Mouse (Mus musculus): ENCODE results near the gene Polg2. TPM values are rescaled to one million over a fixed set of nuclear protein-coding genes. Genes with fewer than 3 reads are reported as not detected.
"Not testable (repeated sequence)": the region's sequence is repeated elsewhere in the genome, so short reads cannot be mapped to it uniquely, and the experiment has no call there.

Gene Polg2
- polyA plus RNA-seq, 1 experiment from 2014 or later = 10.4 TPM

- Histone ChIP-seq H3K27me3 (no peaks in the 10 kb centered on the region), H3K4me3 (peak overlapping the region; percentile 97), H3K4me2 (replicated peaks) (peak overlapping the region; percentile 72), H3K36me3 (peaks cover 43% of the 10 kb centered on the region), H3K9me3 (no peaks in the 10 kb centered on the region), H3K9ac (replicated peaks) (peak overlapping the region; percentile 99), H3K4me1 (peaks cover 25% of the 10 kb centered on the region), H3K27ac (replicated peaks) (peak overlapping the region; percentile 98)
- WGBS = under 1% methylated on average over 70 of the region's 79 CpGs
- ATAC-seq (ENCODE audit: low FRiP score, low read depth) = peak; percentile 69
These were observed 8.9 kb upstream of the Polg2 start for GRCm38 (mm10) chr11:106788026-106788774.

DNA sequence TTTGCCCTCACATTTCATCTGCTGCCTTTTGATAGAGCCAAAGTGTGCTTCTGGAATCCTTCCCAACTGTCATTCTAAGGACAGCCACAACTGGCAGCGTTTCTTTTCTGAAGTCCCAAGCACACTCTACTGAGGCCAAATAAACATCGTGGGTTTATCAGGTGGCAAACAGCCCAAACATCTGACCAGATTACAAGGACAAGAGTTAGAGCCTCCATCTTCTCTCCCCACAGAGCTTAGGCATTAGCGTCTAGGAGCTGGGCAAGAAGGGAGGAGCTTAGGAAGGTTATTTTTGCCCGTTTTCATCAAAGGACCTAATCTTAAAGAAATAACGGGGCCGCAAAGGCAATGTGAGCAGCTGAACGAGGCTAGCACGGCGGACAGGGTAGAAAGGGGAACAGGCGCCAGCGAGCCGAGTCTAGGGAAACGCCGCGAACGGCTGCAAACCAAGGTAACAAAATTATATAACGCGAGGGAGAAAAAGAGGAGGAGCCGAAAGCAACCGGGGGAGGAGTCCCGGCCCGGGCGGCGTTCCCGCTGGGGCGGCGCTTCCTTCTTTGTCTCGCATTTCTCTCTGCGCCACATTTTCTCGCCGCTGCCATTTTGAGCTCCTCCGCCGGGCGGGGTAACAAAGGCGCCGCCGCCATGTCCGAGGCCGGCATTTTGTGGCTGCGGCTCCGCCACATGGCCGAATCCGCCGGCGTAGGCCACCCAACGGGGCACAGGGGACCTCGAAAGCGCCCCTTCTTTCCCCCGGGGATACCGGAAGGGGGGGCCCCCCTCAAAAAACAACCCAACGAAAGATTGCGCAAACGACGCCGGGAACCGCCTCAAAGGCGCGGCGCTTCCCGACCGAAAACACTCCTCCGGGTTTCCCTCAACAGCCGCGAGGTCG, 8.0 kb upstream of the Polg2 start:
- ATAC-seq (ENCODE audit: low FRiP score, low read depth) = no peak
- Histone ChIP-seq H3K27me3 (no peaks in the 10 kb centered on the region), H3K4me1 (peaks cover 25% of the 10 kb centered on the region), H3K27ac (replicated peaks) (peak overlapping the region; percentile 98), H3K9ac (replicated peaks) (peak overlapping the region; percentile 99), H3K4me2 (replicated peaks) (peak overlapping the region; percentile 78), H3K4me3 (peak overlapping the region; percentile 97), H3K36me3 (peaks cover 42% of the 10 kb centered on the region), H3K9me3 (no peaks in the 10 kb centered on the region)
- WGBS = under 1% methylated on average over 65 of the region's 65 CpGs

- ATAC-seq (ENCODE audit: low FRiP score, low read depth) = no peak
- H3K27ac ChIP-seq (replicated peaks) = no peak overlapping the region
- H3K4me2 ChIP-seq (replicated peaks) = no peak overlapping the region
- peaks cover 20% of the 10 kb centered on the region for H3K4me1 ChIP-seq
- WGBS = 90% methylated on average over 1 of the region's 1 CpGs
- H3K9ac ChIP-seq (replicated peaks) = no peak overlapping the region
- H3K9me3 ChIP-seq = no peaks in the 10 kb centered on the region
- H3K4me3 ChIP-seq = 0 out of 2 replicates have a peak overlapping the region, but pooled peaks have one; percentile 8
- H3K27me3 ChIP-seq = no peaks in the 10 kb centered on the region
- peaks cover 64% of the 10 kb centered on the region for H3K36me3 ChIP-seq
These were observed 5.7 kb upstream of the Polg2 start for GRCm38 (mm10) chr11:106785043-106785442.

GRCm38 (mm10) chr11:106784476-106784875, 5.1 kb upstream of the Polg2 start:
- Histone ChIP-seq H3K9ac (replicated peaks) (no peak overlapping the region), H3K4me3 (no peak overlapping the region), H3K27me3 (no peaks in the 10 kb centered on the region), H3K4me2 (replicated peaks) (no peak overlapping the region), H3K27ac (replicated peaks) (no peak overlapping the region), H3K36me3 (peaks cover 65% of the 10 kb centered on the region), H3K9me3 (no peaks in the 10 kb centered on the region), H3K4me1 (peaks cover 20% of the 10 kb centered on the region)
- no peak for ATAC-seq (ENCODE audit: low FRiP score, low read depth)
- 93% methylated on average over 2 of the region's 2 CpGs for WGBS

DNA sequence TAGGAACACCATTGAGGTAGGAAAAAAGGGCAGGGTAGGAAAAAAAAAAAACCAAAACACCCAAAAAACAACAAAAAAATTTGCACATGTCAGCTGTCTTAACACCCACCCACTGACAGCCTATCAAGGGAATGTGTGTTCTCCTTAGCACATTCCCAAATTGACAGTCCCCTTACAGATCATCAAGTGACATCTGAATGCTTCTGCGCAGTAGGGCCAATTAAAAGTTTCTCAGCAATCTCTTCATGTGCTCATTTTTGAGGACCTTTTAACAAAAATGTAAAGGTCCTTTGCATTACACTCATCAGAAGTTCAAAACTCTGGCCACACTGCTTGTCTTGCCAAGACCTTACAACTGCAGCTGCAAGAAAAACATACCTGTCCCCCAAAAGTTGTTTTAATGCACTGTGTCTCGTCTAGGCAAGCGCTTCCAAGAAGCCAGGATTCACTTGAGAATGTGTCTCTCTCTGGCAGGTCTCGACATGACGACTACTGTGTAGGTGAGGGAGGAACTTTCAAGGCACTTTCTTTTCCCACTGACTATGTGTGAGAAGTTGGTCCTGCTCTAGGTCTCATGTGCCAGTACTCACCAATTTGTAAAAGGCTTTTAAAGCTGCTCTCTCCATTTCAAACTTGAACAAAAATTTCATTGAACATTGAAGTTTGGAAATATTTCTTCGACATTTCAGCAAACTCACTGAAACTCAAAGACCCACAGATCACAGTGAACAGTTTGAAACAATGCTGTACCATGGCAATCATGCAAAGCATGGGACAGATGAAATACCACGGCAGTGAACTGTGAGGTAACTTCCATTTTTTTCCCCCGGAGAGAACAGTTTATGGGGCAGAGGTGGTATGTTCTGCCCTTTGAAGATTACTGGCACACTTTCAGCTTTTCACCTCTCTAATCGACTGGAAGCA, 3.8 kb upstream of the Polg2 start:
- Histone ChIP-seq H3K27me3 (no peaks in the 10 kb centered on the region), H3K27ac (replicated peaks) (no peak overlapping the region), H3K4me3 (no peak overlapping the region), H3K9me3 (no peaks in the 10 kb centered on the region), H3K4me2 (replicated peaks) (no peak overlapping the region), H3K36me3 (peaks cover 65% of the 10 kb centered on the region), H3K4me1 (peaks cover 20% of the 10 kb centered on the region), H3K9ac (replicated peaks) (no peak overlapping the region)
- no peak for ATAC-seq (ENCODE audit: low FRiP score, low read depth)
- 89% methylated on average over 9 of the region's 9 CpGs for WGBS

DNA sequence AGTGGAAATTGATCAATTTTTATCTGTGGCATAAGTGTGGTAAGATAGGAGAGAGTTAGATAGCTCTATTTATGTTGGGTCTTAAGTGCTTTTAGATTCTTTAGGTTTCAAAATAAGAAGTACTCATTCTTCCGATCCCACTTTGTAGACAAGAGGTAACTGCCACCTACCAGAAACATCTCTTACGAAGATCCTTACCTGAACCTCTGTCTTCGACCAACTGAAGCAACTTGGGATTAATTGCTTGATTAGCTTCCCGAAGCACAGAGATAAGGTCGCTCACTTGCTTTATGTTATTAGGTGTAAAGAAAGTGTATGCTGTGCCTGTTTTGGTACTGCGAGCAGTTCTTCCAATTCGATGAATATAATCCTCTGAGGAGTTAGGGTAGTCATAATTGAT, 2.9 kb upstream of the Polg2 start:
- H3K4me3 ChIP-seq; H3K4me2 ChIP-seq (replicated peaks); ATAC-seq (ENCODE audit: low FRiP score, low read depth); H3K27ac ChIP-seq (replicated peaks); H3K9ac ChIP-seq (replicated peaks); H3K27me3 ChIP-seq; H3K9me3 ChIP-seq: not testable (repeated sequence)
- peaks cover 22% of the 10 kb centered on the region for H3K4me1 ChIP-seq
- WGBS = 90% methylated on average over 7 of the region's 7 CpGs
- peaks cover 65% of the 10 kb centered on the region for H3K36me3 ChIP-seq

DNA sequence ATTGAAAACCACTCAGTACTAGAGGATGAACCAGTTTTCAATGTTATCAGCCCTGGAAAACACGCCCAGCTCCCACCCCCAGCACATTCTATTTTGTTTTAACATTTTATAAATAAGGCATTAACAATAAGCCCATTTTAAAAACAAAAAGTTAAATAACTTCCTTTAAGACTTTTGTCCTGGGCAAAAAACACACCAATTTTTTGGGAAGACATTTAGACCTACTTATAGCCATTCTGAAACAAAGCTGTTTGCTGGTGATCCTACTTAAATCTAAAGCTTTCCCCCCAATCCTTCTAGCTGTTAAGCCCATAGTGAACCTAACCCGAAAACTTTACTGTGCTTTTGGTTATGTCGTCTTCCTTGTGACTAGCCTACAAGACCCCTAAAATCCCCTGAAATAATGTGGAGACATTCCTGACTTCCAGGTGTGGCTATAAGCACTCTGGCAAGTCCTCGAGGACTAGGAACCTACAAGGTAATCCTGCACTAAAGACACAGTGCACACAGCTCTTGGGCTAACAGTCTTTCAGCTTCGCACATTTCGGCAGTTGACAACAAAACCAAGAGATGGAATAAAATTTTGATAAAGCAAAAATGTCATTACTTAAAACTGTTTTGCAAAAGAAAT, 1.4 kb upstream of the Polg2 start:
- no peak for ATAC-seq (ENCODE audit: low FRiP score, low read depth)
- 79% methylated on average over 6 of the region's 6 CpGs for WGBS
- no peaks in the 10 kb centered on the region for H3K9me3 ChIP-seq

DNA sequence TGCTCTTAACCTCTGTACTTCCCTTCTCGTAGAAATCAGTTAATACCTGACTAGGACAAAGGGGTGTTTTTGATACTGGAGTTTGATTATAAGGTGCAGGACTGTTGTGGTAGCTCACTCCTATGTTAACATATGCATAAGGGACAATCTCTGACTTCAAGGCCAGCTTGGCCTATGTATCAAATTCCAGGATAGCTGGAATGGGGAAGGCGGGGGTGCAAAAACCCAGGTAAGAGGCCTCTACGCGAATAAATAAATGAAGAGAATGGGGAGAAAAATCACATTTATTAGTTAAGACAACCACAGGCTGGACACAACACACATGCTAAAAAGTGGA, 720 bp upstream of the Polg2 start:
- no peak overlapping the region for H3K9ac ChIP-seq (replicated peaks)
- H3K4me2 ChIP-seq (replicated peaks) = peak overlapping the region; percentile 90; the same call in 1 of the 2 replicates
- 63% methylated on average over 4 of the region's 4 CpGs for WGBS
- H3K9me3 ChIP-seq = no peaks in the 10 kb centered on the region
- ATAC-seq (ENCODE audit: low FRiP score, low read depth) = no peak
- H3K4me3 ChIP-seq = no peak overlapping the region
- H3K27ac ChIP-seq (replicated peaks) = peak overlapping the region; percentile 87
- H3K4me1 ChIP-seq = peaks cover 10% of the 10 kb centered on the region; the same call in 1 of the 2 replicates
- no peaks in the 10 kb centered on the region for H3K27me3 ChIP-seq
- peaks cover 67% of the 10 kb centered on the region for H3K36me3 ChIP-seq

More for the DNA sequence above, 1.4 kb upstream of the Polg2 start:
- no peaks in the 10 kb centered on the region for H3K27me3 ChIP-seq
- H3K4me3 ChIP-seq = no peak overlapping the region
- H3K4me1 ChIP-seq = peaks cover 16% of the 10 kb centered on the region
- no peak overlapping the region for H3K4me2 ChIP-seq (replicated peaks)
- H3K36me3 ChIP-seq = peaks cover 67% of the 10 kb centered on the region
- no peak overlapping the region for H3K27ac ChIP-seq (replicated peaks)
- H3K9ac ChIP-seq (replicated peaks) = no peak overlapping the region

- Histone ChIP-seq H3K4me1 (peaks cover 5% of the 10 kb centered on the region; the same call in 1 of the 2 replicates), H3K4me2 (replicated peaks) (peak overlapping the region; percentile 90), H3K9ac (replicated peaks) (peak overlapping the region; percentile 80), H3K4me3 (peak overlapping the region; percentile 62), H3K36me3 (peaks cover 67% of the 10 kb centered on the region), H3K27me3 (no peaks in the 10 kb centered on the region), H3K27ac (replicated peaks) (peak overlapping the region; percentile 87), H3K9me3 (no peaks in the 10 kb centered on the region)
- no peak; the same call in none of the 2 replicates for ATAC-seq (ENCODE audit: low FRiP score, low read depth)
- 3% methylated on average over 39 of the region's 39 CpGs for WGBS
These were observed 549 bp downstream of the Polg2 start for GRCm38 (mm10) chr11:106778589-106779387.

- WGBS = 91% methylated on average over 7 of the region's 7 CpGs
- Histone ChIP-seq H3K27me3 (no peaks in the 10 kb centered on the region), H3K36me3 (peaks cover 67% of the 10 kb centered on the region), H3K9me3 (no peaks in the 10 kb centered on the region), H3K27ac (replicated peaks) (no peak overlapping the region), H3K4me3 (no peak overlapping the region), H3K9ac (replicated peaks) (no peak overlapping the region), H3K4me2 (replicated peaks) (no peak overlapping the region; the same call in 1 of the 2 replicates), H3K4me1 (peaks cover 5% of the 10 kb centered on the region; the same call in 1 of the 2 replicates)
- ATAC-seq (ENCODE audit: low FRiP score, low read depth) = no peak
These were observed 1.2 kb downstream of the Polg2 start for GRCm38 (mm10) chr11:106778132-106778531.

All from midbrain, embryonic 12.5 days (tissue).